In genomic region chr13:20472301-20472831, GRCm38 (mm10) we compare ENCODE assay signal across 7 mouse cellular contexts.
DNase-seq lines count a peak whose midpoint lies in the region; ATAC-seq and TF ChIP-seq lines count a peak whose summit lies in the region.

No protein-coding gene starts in this region.

- no peak overlapping the region for H3K9ac ChIP-seq in hindbrain, embryonic 11.5 days (ENCODE audit: low read depth, low read length)
- H3K9ac ChIP-seq in midbrain, embryonic 14.5 days (replicated peaks; ENCODE audit: low read length), result peak overlapping the region; percentile 59; the same call in 1 of the 2 replicates

- peak; percentile 94 for DNase-seq in brain, embryonic 14.5 days (ENCODE audit: low read depth)
- DNase-seq in hindbrain, embryonic 11.5 days (ENCODE audit: low spot score), result peak; percentile 66
- DNase-seq in midbrain, embryonic 14.5 days, result peak; percentile 90
- no peak for DNase-seq in thymus, postnatal 14 days
- DNase-seq in kidney, adult 8-10 months, result no peak
- DNase-seq in heart, postnatal 4 days, result no peak

- no peaks in the 10 kb centered on the region for H3K27me3 ChIP-seq in hindbrain, embryonic 11.5 days (ENCODE audit: control insufficient read depth, insufficient read depth, low read length)
- no peaks in the 10 kb centered on the region for H3K27me3 ChIP-seq in midbrain, embryonic 14.5 days (ENCODE audit: control insufficient read depth, insufficient read depth, low read length)

- no peaks in the 10 kb centered on the region for H3K9me3 ChIP-seq in hindbrain, embryonic 11.5 days (ENCODE audit: control insufficient read depth, low read length)
- no peaks in the 10 kb centered on the region for H3K9me3 ChIP-seq in midbrain, embryonic 14.5 days (ENCODE audit: control insufficient read depth, low read length)

- peak overlapping the region; percentile 35 for H3K4me2 ChIP-seq in hindbrain, embryonic 11.5 days (replicated peaks; ENCODE audit: low read depth, low read length)
- peak overlapping the region; percentile 70 for H3K4me2 ChIP-seq in midbrain, embryonic 14.5 days (ENCODE audit: low read length)

- peak; percentile 90 for ATAC-seq in hindbrain, embryonic 11.5 days (ENCODE audit: low FRiP score)
- peak; percentile 84 for ATAC-seq in midbrain, embryonic 14.5 days (ENCODE audit: low FRiP score, low TSS enrichment)

- TF ChIP-seq POLR2A in brain, embryonic 14.5 days (IDR thresholded peaks at IDR 0.05; ENCODE audit: borderline replicate concordance, extremely low read depth, insufficient read depth, insufficient read length, poor library complexity, severe bottlenecking), result no peak
- TF ChIP-seq POLR2A in cortical plate, adult 2 months (IDR thresholded peaks at IDR 0.05; ENCODE audit: extremely low read depth, insufficient read depth, low read length), result no peak

- no peak for TF ChIP-seq CTCF in brain, embryonic 14.5 days (IDR thresholded peaks at IDR 0.05; ENCODE audit: borderline replicate concordance, extremely low read depth, insufficient read depth, insufficient read length)
- TF ChIP-seq CTCF in cortical plate, adult 2 months (IDR thresholded peaks at IDR 0.05; ENCODE audit: extremely low read depth, insufficient read depth, low read length), result no peak

- H3K27ac ChIP-seq in cortical plate, adult 2 months (ENCODE audit: insufficient read depth, low read length), result peak overlapping the region; percentile 24; the same call in 1 of the 2 replicates
- H3K27ac ChIP-seq in hindbrain, embryonic 11.5 days (ENCODE audit: low read depth, low read length), result peak overlapping the region; percentile 69
- peak overlapping the region; percentile 85 for H3K27ac ChIP-seq in midbrain, embryonic 14.5 days (replicated peaks; ENCODE audit: low read depth, low read length)

- H3K36me3 ChIP-seq in hindbrain, embryonic 11.5 days (ENCODE audit: control insufficient read depth, insufficient read depth, low read length), result no peaks in the 10 kb centered on the region
- H3K36me3 ChIP-seq in midbrain, embryonic 14.5 days (ENCODE audit: control insufficient read depth, insufficient read depth, low read length), result no peaks in the 10 kb centered on the region

- WGBS in hindbrain, embryonic 11.5 days, result 38% methylated on average over 10 of the region's 10 CpGs
- 8% methylated on average over 10 of the region's 10 CpGs for WGBS in midbrain, embryonic 14.5 days

- H3K4me3 ChIP-seq in cortical plate, adult 2 months (ENCODE audit: insufficient read depth, low read length), result peak overlapping the region; percentile 69
- peak overlapping the region; percentile 27; the same call in 1 of the 2 replicates for H3K4me3 ChIP-seq in hindbrain, embryonic 11.5 days (ENCODE audit: low read depth, low read length)
- peak overlapping the region; percentile 49 for H3K4me3 ChIP-seq in midbrain, embryonic 14.5 days (replicated peaks; ENCODE audit: low read depth, low read length)

- peaks cover 1% of the 10 kb centered on the region; the same call in 1 of the 2 replicates for H3K4me1 ChIP-seq in cortical plate, adult 2 months (ENCODE audit: control insufficient read depth, insufficient read depth, low read length)
- H3K4me1 ChIP-seq in hindbrain, embryonic 11.5 days (replicated peaks; ENCODE audit: control insufficient read depth, insufficient read depth, low read length), result no peaks in the 10 kb centered on the region
- peaks cover 31% of the 10 kb centered on the region for H3K4me1 ChIP-seq in midbrain, embryonic 14.5 days (ENCODE audit: control insufficient read depth, insufficient read depth, low read length)

Comparison
In these comparisons a context has a peak if more than half of its experiments do, and no peak if none do; other contexts are left out.
1. DNase-seq: peak in brain, embryonic 14.5 days (single experiment), hindbrain, embryonic 11.5 days (single experiment) and midbrain, embryonic 14.5 days (single experiment); none in thymus, postnatal 14 days (single experiment), kidney, adult 8-10 months (0 of 2) and heart, postnatal 4 days (single experiment).
2. H3K27ac ChIP-seq: peak in every context shown above with its lines; median percentile 85 in midbrain, embryonic 14.5 days; 69 in hindbrain, embryonic 11.5 days; 24 in cortical plate, adult 2 months.
3. Peak in every context shown above with its lines, with median percentiles within 50 percentile points of each other: H3K4me3 ChIP-seq.